Mouse (Mus musculus) monocyte, adult 2 months (primary cell): ENCODE measurements around the gene Hif1an.
A peak's percentile ranks its signal among the peaks of the same experiment; 100 is the strongest.

Source experiments
- DNase-seq, 2 experiments: peaks; one replicate each; pipeline ENCODE4 v3.0.0; 2022; ENCODE audit warnings: low spot score in 2 of 2, low read depth in 1 of 2

Hif1an gene

GRCm38 (mm10) chr19:44564006-44564405, 1.4 kb downstream of the Hif1an start:
- DNase-seq, result no peak

GRCm38 (mm10) chr19:44567763-44568162, 5.1 kb downstream of the Hif1an start:
- DNase-seq, result no peak

- no peak for DNase-seq
Measured at GRCm38 (mm10) chr19:44576275-44576674, 13.6 kb downstream of the Hif1an start.

GRCm38 (mm10) chr19:44578038-44578437, 15.4 kb downstream of the Hif1an start:
- no peak for DNase-seq

GRCm38 (mm10) chr19:44582103-44582502, 19.5 kb downstream of the Hif1an start:
- no peak for DNase-seq

GRCm38 (mm10) chr19:44582638-44583309, 20.1 kb downstream of the Hif1an start:
- peak; percentile 76 to 84 for DNase-seq

- DNase-seq, result no peak
Measured at GRCm38 (mm10) chr19:44588036-44588435, 25.4 kb downstream of the Hif1an start.

- DNase-seq, result no peak
Measured at GRCm38 (mm10) chr19:44589591-44590223, 27.1 kb downstream of the Hif1an start.

- DNase-seq, result no peak
Measured at GRCm38 (mm10) chr19:44590992-44591391, 28.3 kb downstream of the Hif1an start.

- no peak for DNase-seq
Measured at GRCm38 (mm10) chr19:44591638-44592037, 29.0 kb downstream of the Hif1an start.

GRCm38 (mm10) chr19:44594180-44594579, 31.5 kb downstream of the Hif1an start:
- DNase-seq, result no peak

- no peak for DNase-seq
Measured at GRCm38 (mm10) chr19:44618166-44618565, 55.5 kb downstream of the Hif1an start.
